Mouse (Mus musculus) erythroblast, embryonic 14.5 days (primary cell): ENCODE measurements at regions not wholly inside any gene's neighbourhood (a gene's known extent, or its start where the extent isn't known, plus 50 kb on each side); places are given as distances from the start of the nearest gene placed in this dataset.

ENCODE experiments used
- GATA1 ChIP-seq: IDR thresholded peaks from 2 replicates; pipeline ENCODE4 v1.6.1; 2012; ENCODE audit warnings: low read length, inconsistent platforms, mixed read lengths
- TAL1 ChIP-seq: IDR thresholded peaks from 3 replicates; pipeline ENCODE4 v1.6.1; 2012; ENCODE audit warnings: low read length, inconsistent platforms, mixed read lengths

GRCm38 (mm10) chr15:36376551-36376950 lies 631.0 kb downstream of the Zfp706 start:
- TF ChIP-seq TAL1 (no peak), GATA1 (no peak)
